Mouse (Mus musculus) C2C12 (cell line): ENCODE measurements around the gene Tfr2.

Experiments used
- CEBPB ChIP-seq: IDR thresholded peaks from one replicate; pipeline ENCODE4 v1.6.1; 2011; ENCODE audit warnings: low read depth, mild to moderate bottlenecking, control low read depth, moderate library complexity
- CTCF ChIP-seq: IDR thresholded peaks from one replicate; pipeline ENCODE4 v1.5.1; 2011; ENCODE audit not compliant: control insufficient read depth, insufficient read depth, insufficient read length
- MAX ChIP-seq: IDR thresholded peaks from one replicate; pipeline ENCODE4 v1.6.1; 2011; ENCODE audit warnings: mild to moderate bottlenecking, control low read depth
- USF1 ChIP-seq: IDR thresholded peaks from one replicate; pipeline ENCODE4 v1.6.1; 2011; ENCODE audit warnings: low read depth, mild to moderate bottlenecking, control low read depth, moderate library complexity

- no peak for TF ChIP-seq CTCF
- no peak for TF ChIP-seq USF1
- no peak for TF ChIP-seq MAX
- no peak for TF ChIP-seq CEBPB
Measured at GRCm38 (mm10) chr5:137522711-137523110, 46.9 kb upstream of the Tfr2 start.
